Mouse (Mus musculus) heart, postnatal 0 days (tissue): Measurements from ENCODE around the gene Sik3. TPM values are rescaled to one million over a fixed set of nuclear protein-coding genes. Genes with fewer than 3 reads are reported as not detected.

ENCODE experiments used
- ATAC-seq: fragments of 200-750 bp; cut with Nextera tagmentation; 2 replicates; pipeline ENCODE4 v1.8.0; 2017; ENCODE audit warnings: low read depth, moderate number of reproducible peaks, moderate library complexity; ENCODE audit not compliant: insufficient read depth
- DNase-seq: peaks from one replicate; pipeline ENCODE4 v3.0.0-alpha.2; 2016; ENCODE audit warnings: low spot score
- H3K27ac ChIP-seq: fragments of 300-500 bp; sonication (generic); 2 replicates; pipeline ENCODE4 v1.5.1; 2014; ENCODE audit warnings: low read depth, mild to moderate bottlenecking
- H3K27me3 ChIP-seq: fragments of 300-500 bp; sonication (generic); 2 replicates; pipeline ENCODE4 v1.6.1; 2014; ENCODE audit warnings: low read length, mixed read lengths; ENCODE audit not compliant: control insufficient read depth, insufficient read depth
- H3K36me3 ChIP-seq: fragments of 300-500 bp; sonication (generic); replicated peaks from 2 replicates; pipeline ENCODE4 v1.6.1; 2014; ENCODE audit warnings: low read length, mixed read lengths; ENCODE audit not compliant: control insufficient read depth, insufficient read depth
- H3K4me1 ChIP-seq: fragments of 300-500 bp; sonication (generic); 2 replicates; pipeline ENCODE4 v1.6.1; 2014; ENCODE audit warnings: antibody characterized with exemption; ENCODE audit not compliant: control insufficient read depth, insufficient read depth
- H3K4me2 ChIP-seq: fragments of 300-500 bp; sonication (generic); 2 replicates; pipeline ENCODE4 v1.6.1; 2014; ENCODE audit warnings: low read depth, mild to moderate bottlenecking, low read length, moderate library complexity
- H3K4me3 ChIP-seq: fragments of 300-500 bp; sonication (generic); 2 replicates; pipeline ENCODE4 v1.5.1; 2014; ENCODE audit warnings: low read depth, low read length
- H3K9ac ChIP-seq: fragments of 300-500 bp; sonication (generic); replicated peaks from 2 replicates; pipeline ENCODE4 v1.6.1; 2014; ENCODE audit warnings: low read depth, low read length, mixed read lengths
- H3K9me3 ChIP-seq: fragments of 300-500 bp; sonication (generic); replicated peaks from 2 replicates; pipeline ENCODE4 v1.6.1; 2016; ENCODE audit warnings: low read length; ENCODE audit not compliant: control insufficient read depth
- CTCF ChIP-seq: IDR thresholded peaks from 2 replicates; pipeline ENCODE4 v1.5.1; 2016; ENCODE audit warnings: antibody characterized with exemption, control low read depth, low read depth
- EP300 ChIP-seq: IDR thresholded peaks from 2 replicates; pipeline ENCODE4 v1.6.1; 2016; ENCODE audit warnings: antibody characterized with exemption, low read depth
- WGBS: fragments of 180-500 bp; shearing (Covaris S2); extraction: QIAGEN DNeasy Blood & Tissue Kit; methylation state at CpG from one replicate; pipeline ENCODE4 v1.1.7; 2014; 5-methylcytosine and 5-hydroxymethylcytosine counted together
- polyA plus RNA-seq: library from polyadenylated mRNA; unstranded; fragments of >200 nt; fragmentation: Nextera tagmentation; extraction: Ambion mirVana; gene quantifications from 2 replicates; pipeline ENCODE4 v1.2.1, GENCODE M21; 2015
- total RNA-seq: library from RNA; depleted of rRNA; stranded (reverse); fragments of >200 nt; gene quantifications from 2 replicates; pipeline ENCODE4 v1.2.3, GENCODE M21; 2014; ENCODE audit warnings: low replicate concordance

Gene Sik3
- total and polyA plus RNA-seq, 2 experiments from 2014 or later = 13.1 to 35.3 TPM

DNA sequence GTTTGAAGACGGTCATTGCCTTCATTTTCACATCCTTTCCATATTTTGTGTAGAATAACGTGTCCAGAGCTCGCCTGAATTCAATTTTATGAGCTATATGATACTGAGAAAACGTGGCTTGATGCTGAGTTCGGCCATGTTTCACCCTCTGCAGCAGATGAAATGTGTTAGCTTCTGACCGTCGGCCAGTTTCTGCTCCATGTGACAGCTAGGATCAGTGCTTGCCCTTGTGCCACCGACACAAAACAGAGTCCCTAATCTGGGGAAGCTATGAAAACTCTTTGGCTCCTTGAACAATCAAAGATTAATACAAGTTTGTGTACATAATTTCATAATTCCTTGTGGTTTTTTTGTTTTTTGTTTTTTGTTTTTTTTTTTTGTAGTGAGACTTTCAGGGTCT lies 178.6 kb downstream of the Sik3 start:
- WGBS = 46% methylated on average over 8 of the region's 8 CpGs
- ATAC-seq = peak; percentile 68; the same call in 1 of the 2 replicates
- no peak overlapping the region for H3K4me2 ChIP-seq
- H3K9ac ChIP-seq = no peak overlapping the region
- peaks cover 22% of the 10 kb centered on the region for H3K36me3 ChIP-seq
- no peak for DNase-seq
- H3K9me3 ChIP-seq = no peaks in the 10 kb centered on the region
- H3K4me3 ChIP-seq = no peak overlapping the region
- TF ChIP-seq CTCF (no peak), EP300 (no peak)
- H3K27me3 ChIP-seq = no peaks in the 10 kb centered on the region
- H3K4me1 ChIP-seq = peaks cover 10% of the 10 kb centered on the region; the same call in 1 of the 2 replicates
- peak overlapping the region; percentile 53 for H3K27ac ChIP-seq

DNA sequence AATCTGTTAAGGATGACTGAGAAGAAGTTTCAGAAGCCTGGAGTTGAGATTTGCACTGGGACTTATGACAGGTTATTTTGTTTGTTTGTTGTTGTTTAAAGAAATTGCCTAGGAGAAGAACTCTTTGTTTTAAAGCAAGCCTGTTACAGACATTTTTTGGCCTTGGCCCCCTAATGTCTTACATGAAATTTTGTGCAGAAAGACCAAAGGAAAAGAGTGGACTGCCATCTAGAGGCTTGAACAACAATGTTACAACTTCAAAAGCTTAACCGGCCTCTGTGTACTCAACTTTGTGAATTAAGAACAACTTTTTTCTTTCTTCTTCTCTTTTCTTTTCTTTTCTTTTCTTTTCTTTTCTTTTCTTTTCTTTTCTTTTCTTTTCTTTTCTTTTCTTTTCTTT lies 179.0 kb downstream of the Sik3 start:
- TF ChIP-seq EP300 (no peak), CTCF (peak; percentile 65)
- DNase-seq (peak; percentile 81), ATAC-seq (no peak)
- 12% methylated on average over 1 of the region's 1 CpGs for WGBS
- H3K4me2 ChIP-seq = no peak overlapping the region
- H3K27me3 ChIP-seq = no peaks in the 10 kb centered on the region
- H3K9me3 ChIP-seq = no peaks in the 10 kb centered on the region
- no peak overlapping the region for H3K27ac ChIP-seq
- H3K36me3 ChIP-seq = peaks cover 23% of the 10 kb centered on the region
- no peak overlapping the region for H3K4me3 ChIP-seq
- H3K9ac ChIP-seq = no peak overlapping the region
- peaks cover 14% of the 10 kb centered on the region; the same call in 1 of the 2 replicates for H3K4me1 ChIP-seq

DNA sequence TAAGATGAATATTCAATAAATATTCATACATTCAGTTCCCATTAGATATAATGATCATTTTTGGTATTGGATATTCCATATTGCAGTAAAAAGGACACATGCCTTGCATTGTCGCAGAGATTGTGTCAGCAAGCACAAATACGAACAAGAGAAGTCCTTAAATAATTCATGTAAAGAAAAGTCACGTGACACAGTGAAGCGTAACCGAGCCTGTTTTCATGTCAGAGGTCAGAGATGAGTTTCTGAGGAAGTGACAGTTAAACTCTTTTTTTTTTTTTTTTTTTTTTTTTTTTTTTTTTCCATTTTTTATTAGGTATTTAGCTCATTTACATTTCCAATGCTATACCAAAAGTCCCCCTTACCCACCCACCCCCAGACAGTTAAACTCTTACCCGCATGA lies 180.0 kb downstream of the Sik3 start:
- Histone ChIP-seq H3K9me3 (no peaks in the 10 kb centered on the region), H3K9ac (no peak overlapping the region), H3K27ac (no peak overlapping the region), H3K36me3 (peaks cover 23% of the 10 kb centered on the region), H3K4me1 (peaks cover 21% of the 10 kb centered on the region), H3K27me3 (no peaks in the 10 kb centered on the region), H3K4me2 (no peak overlapping the region), H3K4me3 (no peak overlapping the region)
- DNase-seq = no peak
- ATAC-seq = no peak
- TF ChIP-seq EP300 = no peak
- TF ChIP-seq CTCF = no peak
- 90% methylated on average over 6 of the region's 6 CpGs for WGBS

DNA sequence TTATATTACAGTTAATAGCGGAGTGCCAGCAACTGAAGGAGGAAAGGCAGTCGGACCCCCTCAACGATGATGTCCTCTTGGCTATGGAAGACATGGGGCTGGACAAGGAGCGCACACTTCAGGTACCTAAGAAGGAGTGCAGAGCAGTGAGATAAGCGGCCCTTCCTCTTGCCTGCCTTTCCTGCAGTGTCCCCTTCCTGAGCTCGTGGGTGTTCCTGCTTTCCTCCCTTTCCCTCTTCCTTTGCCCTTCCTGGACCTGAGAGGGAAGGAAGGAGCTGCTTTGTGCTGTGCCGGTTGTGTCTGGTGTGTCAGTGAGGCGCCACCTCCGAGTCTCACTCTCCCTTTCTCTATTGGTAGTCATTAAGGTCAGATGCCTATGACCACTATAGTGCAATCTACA lies 182.2 kb downstream of the Sik3 start:
- TF ChIP-seq CTCF (no peak), EP300 (no peak)
- H3K27me3 ChIP-seq = no peaks in the 10 kb centered on the region
- peaks cover 35% of the 10 kb centered on the region for H3K4me1 ChIP-seq
- H3K27ac ChIP-seq = no peak overlapping the region
- no peak for ATAC-seq
- H3K36me3 ChIP-seq = peaks cover 32% of the 10 kb centered on the region
- H3K9ac ChIP-seq = no peak overlapping the region
- no peak overlapping the region for H3K4me2 ChIP-seq
- H3K4me3 ChIP-seq = no peak overlapping the region
- no peak for DNase-seq
- H3K9me3 ChIP-seq = no peaks in the 10 kb centered on the region
- WGBS = 65% methylated on average over 9 of the region's 9 CpGs

DNA sequence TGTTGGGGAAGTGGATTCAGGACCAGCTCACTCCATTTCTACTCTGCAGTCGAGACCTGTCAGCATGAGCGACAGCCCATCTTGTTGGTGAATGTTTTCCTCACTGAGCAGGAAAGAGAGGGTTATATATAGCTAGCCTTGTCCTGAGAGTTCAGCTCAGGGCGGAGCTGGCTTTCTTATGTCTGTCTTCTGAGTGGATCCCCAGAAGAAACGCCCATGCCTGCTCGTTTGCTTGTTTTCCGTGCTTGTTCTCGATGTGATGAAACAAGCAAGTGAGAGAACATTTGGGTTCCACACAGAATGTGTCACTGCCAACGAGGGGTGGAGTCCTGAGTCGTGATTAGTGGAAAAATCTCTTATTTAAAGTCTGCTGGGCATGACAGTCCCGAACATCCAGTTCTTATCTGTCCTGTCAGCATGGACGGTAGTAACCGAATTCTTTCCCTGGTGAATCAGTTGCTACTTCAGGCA lies 184.1 kb downstream of the Sik3 start:
- peak overlapping the region; percentile 12; the same call in 1 of the 2 replicates for H3K9ac ChIP-seq
- H3K4me2 ChIP-seq = peak overlapping the region; percentile 31
- H3K9me3 ChIP-seq = no peaks in the 10 kb centered on the region
- H3K4me3 ChIP-seq = no peak overlapping the region
- peak overlapping the region; percentile 94 for H3K27ac ChIP-seq
- peaks cover 29% of the 10 kb centered on the region for H3K4me1 ChIP-seq
- TF ChIP-seq EP300 (peak; percentile 84), CTCF (no peak)
- H3K36me3 ChIP-seq = peaks cover 43% of the 10 kb centered on the region
- 7% methylated on average over 12 of the region's 12 CpGs for WGBS
- H3K27me3 ChIP-seq = no peaks in the 10 kb centered on the region
- DNase-seq (peak; percentile 93), ATAC-seq (peak; percentile 88)

DNA sequence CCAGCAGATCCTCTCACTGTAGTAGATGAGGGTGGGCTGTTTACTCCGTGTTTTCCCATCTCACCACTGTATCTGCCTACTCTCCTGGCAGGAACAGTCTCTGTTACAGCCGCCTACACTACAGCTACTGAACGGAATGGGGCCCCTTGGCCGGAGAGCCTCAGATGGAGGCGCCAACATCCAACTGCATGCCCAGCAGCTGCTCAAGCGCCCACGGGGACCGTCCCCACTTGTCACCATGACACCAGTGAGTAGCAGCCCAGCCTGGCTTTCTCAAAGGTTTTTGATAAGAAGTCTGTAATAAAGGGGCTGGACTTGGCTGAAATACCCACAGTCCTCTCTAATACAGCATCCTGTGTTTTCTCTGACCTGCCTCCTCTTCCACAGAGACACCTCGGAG lies 185.8 kb downstream of the Sik3 start:
- TF ChIP-seq EP300 = no peak
- no peak for TF ChIP-seq CTCF
- no peaks in the 10 kb centered on the region for H3K9me3 ChIP-seq
- peaks cover 29% of the 10 kb centered on the region for H3K4me1 ChIP-seq
- no peak overlapping the region for H3K4me2 ChIP-seq
- no peak overlapping the region for H3K4me3 ChIP-seq
- DNase-seq (peak; percentile 76), ATAC-seq (peak; percentile 37)
- no peaks in the 10 kb centered on the region for H3K27me3 ChIP-seq
- H3K27ac ChIP-seq = peak overlapping the region; percentile 94
- peaks cover 59% of the 10 kb centered on the region for H3K36me3 ChIP-seq
- WGBS = 21% methylated on average over 9 of the region's 9 CpGs
- no peak overlapping the region for H3K9ac ChIP-seq
